Mouse (Mus musculus) neutrophil, adult 5-6 weeks (primary cell): Measurements from ENCODE around the gene Lcn2. TPM values are rescaled to one million over a fixed set of nuclear protein-coding genes. Genes with fewer than 3 reads are reported as not detected.
"Not testable (repeated sequence)": the region's sequence is repeated elsewhere in the genome, so short reads cannot be mapped to it uniquely, and the experiment has no call there.

Experiments used
- ATAC-seq: fragments of 151-379, 151-347 bp; 2 replicates; pipeline ENCODE4 v1.8.0; 2017; ENCODE audit warnings: mild to moderate bottlenecking, moderate TSS enrichment; ENCODE audit not compliant: insufficient number of reproducible peaks, poor library complexity, low FRiP score, severe bottlenecking; ENCODE audit errors: extremely low read depth
- total RNA-seq: library from RNA; stranded (forward); fragments of 200-1000 nt; gene quantifications from 2 replicates; pipeline ENCODE4 v1.2.3, GENCODE M21; 2017

Lcn2 gene
- total RNA-seq, 1 experiment from 2014 or later, result 246 TPM

DNA sequence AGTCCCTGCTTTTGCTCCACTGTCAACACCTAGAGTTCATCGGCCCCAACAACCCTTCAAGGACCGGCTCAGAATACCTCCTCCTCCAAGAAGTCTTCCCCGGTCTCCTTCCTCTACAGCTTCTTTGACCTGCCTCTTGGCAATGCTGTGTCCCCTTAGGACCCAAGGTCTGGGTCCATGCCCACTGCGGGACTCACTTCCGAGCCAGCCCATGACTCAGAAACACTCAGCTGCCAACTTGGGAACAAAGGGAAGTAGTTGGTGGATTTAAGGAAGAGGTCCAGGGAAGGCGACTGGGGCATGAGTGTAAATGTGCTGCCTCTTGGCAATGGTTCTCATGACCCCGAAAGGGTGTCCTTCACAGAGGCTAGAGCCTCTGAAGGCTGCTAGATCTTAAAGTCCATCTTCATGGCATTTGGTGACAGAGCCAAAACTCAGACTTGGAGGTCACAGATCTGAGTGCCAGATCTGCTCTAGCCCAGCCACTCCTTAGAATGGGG lies 8.0 kb downstream of the Lcn2 start:
- no peak for ATAC-seq

DNA sequence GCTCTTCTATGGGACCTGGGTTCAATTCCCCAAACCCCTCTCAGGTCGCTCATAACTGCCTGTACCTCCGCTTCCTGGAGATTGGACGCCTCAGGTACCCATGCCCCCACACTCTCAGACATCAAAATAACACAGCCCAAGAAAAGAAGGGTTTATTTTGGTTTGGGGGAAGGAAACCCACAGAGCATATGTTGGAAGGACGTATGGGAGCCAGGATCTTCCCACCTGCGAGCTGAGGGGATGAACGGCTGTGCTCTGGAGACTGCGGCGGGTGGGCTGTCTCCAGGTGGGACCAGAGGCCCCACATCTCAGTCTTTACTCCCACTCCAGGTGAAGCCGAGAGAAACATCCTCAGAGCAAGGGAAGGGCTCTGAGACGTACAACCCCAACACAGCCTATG lies 11.1 kb downstream of the Lcn2 start:
- ATAC-seq, result no peak

DNA sequence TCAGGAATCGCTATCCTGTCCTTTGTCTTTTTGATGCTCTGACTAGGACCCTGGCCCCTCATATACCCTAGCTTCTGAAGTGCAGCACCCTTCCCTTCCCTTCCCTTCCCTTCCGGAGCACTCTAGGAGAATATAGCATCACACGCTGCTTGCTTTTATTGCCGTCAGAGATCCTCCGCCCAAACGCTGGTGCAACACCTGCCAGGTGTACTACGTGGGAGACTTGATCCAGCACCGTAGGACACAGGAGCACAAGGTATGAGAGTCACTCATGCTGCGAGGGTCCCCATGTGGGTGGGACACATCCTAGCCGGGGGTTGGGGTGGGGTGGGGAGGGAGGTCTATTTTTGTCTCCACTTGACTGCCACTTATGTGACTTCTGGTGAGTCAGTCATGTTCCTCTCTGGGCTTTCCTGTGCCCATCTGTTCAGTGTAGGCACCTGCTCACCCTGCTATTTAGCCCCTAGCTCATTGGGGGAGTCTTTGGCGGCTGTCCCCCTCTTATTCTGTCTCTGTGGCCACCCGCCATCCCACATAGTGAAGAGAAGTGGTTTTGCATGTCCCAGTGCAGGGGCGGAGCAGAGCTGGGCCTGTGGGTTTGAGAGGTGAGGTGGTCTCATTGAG lies 12.6 kb downstream of the Lcn2 start:
- no peak for ATAC-seq

DNA sequence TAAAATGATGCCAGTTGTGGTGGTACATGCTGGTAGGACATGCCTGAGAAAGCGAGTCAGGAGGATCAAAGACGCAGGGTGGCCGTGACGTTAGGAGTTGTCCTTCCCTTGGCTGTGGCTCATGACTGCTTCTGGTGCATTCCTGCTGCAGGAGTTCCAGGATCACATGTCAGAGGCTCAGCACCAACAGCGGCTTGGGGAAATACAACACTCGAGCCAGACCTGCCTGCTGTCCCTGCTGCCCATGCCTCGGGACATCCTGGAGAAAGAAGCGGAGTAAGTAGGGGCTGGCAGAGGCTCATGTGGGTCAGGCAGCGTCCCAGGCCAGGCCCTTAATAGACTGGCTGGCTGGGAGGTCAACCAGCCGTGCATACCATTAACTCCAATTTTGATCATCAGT lies 13.9 kb downstream of the Lcn2 start:
- no peak for ATAC-seq

DNA sequence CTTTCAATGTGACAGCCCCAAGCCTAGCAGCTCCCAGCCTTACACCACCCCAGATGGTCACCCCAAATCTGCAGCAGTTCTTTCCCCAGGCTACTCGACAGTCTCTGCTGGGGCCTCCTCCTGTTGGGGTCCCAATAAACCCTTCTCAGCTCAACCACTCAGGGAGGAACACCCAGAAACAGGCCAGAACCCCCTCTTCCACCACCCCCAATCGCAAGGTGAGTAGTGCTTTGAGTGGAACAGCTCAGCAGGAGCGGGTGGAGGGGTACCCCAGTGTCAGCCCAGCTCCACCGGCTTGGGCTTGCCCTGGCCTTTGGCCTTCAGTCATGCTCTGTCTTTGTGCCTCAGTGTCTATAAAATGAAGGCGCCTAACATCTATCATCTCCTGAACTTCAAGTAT lies 20.7 kb downstream of the Lcn2 start:
- ATAC-seq, result no peak

DNA sequence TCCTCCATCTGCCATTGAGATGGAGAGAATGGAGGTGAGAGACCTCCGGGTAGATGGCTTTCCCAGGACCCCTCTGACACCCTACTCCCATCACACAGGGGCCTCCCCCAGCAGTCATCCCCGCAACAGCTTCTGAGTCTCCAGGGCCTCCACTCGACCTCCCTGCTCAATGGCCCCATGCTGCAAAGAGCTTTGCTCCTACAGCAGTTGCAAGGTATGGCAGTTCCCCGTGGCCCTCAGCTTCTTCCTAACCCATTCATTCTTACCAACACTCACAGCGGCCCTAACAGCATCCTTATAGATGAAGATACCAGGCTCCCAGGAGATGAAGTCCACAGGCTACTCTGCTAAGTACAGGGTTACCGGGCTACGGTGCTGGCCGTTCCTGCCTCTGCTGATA lies 23.9 kb downstream of the Lcn2 start:
- ATAC-seq, result no peak

DNA sequence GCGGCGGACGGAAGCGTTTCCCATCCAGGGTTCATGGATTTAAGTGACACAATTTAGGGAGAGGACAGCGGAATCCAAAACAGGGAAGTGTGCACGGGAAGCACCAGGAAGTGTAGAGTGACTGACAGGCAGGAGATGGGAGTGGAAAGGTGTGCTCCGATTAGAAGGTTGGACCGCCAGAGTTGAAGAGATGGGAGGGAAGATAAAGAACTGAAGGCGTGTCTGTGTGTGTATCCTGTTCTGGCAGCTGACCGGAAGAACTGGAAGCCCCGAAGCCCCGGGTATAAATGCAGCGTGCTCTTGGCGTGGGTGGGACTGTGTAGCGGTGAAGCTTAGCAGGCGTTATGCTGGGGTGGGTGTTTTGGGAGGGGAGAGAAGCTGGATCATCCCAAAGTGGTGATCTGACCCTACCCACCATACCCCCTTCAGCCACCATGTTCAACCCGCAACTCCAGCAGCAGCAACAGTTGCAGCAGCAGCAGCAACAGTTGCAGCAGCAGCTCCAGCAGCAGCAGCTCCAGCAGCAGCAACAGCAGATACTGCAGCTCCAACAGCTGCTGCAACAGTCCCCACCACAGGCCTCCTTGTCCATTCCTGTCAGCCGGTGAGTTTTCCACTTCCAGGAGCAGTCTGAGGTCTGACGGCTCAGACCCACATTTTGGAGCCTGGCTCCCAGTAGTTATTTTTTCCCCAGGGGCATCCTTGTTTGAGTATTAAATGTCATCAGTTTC lies 24.5 kb downstream of the Lcn2 start:
- ATAC-seq, result no peak

DNA sequence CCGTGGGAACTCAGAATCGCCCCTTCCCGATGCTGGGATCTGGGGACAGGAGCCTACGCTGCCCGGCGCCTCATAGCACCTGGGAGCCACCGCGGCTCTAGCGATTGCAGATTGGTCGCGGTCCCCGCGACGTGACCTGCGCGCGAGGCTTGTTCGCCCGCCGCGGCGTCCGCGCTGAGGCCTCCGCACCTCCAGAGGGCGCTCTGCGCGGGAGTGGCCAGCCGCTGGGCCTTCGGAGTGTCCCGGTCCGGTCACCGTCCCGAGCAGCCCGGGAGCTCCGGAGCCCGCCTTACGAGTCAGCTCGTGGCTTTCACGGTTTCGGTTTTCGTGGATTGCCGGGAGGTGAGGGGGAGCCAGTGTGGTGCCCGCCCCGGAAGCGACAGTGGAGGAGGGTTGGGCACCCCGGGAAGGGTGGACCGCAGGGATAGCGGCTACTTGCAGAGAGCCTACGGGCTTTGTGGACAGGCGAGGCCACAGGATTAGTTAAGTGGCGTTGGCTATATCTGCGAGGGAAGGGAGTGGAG lies 25.2 kb downstream of the Lcn2 start:
- peak; percentile 72 for ATAC-seq

DNA sequence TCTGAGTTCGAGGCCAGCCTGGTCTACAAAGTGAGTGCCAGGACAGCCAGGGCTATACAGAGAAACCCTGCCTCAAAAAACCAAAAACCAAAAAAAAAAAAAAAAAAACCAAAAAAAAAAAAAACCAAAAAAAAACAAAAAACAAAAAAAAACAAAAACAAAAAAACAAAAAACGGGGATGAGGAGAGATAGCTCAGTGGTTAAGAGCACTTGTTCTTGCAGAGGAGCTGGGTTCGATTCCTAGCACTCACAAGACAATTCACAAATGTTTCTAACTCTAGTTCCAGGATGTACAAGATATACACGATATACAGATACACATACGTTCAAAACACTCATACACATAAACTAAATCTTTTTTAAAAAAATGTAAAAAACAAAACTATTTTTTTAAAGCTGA lies 25.8 kb downstream of the Lcn2 start:
- not testable (repeated sequence) for ATAC-seq

DNA sequence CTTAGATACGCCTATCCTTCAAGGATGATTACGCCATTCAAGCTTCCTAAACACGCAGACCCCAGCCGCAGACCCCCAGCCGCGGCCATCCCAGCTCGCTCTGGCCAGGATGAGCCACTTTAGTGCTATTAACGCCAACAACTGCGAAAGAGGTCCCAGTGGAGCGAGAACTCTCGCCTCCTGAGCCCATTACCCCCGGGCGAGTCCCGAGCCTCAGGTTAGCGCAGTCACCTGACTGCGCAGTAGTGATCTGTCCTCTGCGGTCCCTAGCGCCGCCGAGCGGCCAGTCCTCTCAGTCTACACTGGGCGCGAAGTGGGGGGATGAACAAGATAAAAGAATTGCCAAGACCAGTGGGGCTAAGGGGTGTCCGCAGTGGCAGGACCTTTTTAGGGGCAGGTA lies 26.6 kb downstream of the Lcn2 start:
- ATAC-seq, result peak; percentile 58

DNA sequence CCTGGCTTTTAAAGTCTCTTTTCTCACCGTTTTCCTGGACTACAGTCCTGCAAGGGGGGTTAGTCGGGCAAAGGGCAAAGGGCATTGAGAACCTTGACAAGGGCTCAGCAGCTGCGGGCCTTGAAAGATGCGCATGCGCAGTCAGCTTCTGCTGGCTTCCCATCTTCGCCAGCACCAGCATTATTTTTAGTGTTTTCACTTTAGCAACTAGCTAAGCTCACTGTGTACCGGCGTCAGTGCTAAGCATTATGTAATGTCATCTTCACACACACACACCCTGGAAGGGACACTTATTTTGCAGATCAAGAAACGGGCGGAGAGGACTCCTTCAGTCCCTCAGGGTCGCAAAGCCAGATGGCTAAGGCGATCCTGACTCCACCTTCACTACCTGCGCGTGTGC lies 27.3 kb downstream of the Lcn2 start:
- ATAC-seq, result no peak

DNA sequence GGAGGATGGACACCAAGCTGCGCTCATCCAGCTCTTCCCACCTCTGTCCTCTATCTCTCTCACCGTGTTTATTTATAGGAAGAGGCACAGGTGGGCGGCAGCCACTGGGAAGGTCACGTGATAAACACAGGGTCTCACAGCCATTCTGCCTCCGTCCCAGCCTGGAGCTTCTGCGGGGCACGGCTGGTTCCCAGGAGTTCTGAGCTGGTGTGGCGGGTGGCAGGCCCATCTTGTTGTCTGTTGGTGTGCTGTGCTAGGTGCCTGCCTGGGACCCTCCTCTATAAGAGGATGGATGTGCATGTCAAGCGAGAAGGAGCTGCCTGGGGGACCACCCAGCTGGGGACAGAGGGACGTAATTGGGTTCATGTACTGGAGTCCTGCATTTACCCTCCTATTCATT lies 29.7 kb downstream of the Lcn2 start:
- no peak for ATAC-seq

DNA sequence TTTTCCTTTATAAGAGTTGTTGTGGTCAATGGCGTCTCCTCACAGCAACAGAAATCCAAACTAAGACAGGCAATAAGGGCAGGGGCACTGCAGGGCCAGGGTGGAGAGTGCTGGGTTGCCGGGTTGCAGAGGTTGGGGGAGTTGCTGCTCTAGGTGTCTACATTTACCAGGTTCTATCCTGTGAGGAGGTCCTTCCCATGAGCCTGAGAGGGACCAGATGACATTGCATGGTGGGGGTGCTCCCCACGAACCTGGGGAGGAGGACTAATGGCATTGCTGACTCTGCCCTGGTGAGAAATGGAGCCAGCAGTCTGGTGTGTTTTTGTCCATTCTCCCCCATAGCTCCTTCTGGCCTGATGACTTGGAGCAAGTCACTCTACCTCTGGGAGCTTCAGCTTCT lies 30.3 kb downstream of the Lcn2 start:
- no peak for ATAC-seq

DNA sequence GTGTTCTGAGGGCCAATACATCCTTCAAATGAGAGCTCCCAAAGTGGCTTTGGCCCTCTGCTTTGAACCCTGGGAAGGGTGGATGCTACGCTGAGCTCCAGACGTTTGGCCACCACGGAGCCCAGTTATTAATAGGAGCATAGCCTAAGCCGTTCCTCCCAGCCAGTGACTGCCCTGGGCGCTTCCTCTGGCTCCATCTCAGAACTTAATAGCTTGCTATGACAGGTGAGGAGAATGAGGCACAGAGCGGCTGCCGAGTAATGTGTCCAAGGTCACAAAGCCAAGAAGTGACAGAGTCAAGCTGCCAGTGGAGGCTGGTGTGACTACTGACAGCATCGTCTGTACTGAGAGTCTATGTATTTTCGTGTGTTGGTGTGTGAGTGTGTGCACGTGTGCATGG lies 31.8 kb downstream of the Lcn2 start:
- no peak for ATAC-seq

DNA sequence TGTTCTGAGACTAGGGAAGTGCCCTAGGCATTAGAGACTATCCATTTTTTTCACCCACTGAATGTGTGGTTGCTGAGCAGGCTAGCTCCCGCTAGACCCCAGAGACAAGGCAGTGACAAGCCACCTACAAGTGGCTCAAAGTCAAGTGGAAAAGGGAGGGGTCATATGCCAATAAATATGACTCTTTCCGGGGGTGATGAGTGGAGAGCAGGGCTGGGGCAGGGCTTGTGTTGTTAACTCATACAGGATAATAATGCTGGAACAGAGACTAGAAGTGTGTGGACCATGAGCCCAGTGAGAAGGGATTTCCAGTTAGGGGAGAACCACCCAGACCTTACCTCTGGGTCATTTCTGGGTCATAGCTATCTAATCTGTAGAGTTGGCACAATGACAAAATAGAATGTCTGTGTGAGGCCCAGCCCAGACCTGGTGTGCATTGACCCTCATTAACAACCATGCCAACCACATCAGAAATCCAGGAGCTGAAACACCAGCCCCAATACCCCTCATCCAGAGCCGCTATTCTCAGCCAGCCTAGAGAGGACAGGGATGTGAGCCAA lies 33.6 kb downstream of the Lcn2 start:
- no peak for ATAC-seq

DNA sequence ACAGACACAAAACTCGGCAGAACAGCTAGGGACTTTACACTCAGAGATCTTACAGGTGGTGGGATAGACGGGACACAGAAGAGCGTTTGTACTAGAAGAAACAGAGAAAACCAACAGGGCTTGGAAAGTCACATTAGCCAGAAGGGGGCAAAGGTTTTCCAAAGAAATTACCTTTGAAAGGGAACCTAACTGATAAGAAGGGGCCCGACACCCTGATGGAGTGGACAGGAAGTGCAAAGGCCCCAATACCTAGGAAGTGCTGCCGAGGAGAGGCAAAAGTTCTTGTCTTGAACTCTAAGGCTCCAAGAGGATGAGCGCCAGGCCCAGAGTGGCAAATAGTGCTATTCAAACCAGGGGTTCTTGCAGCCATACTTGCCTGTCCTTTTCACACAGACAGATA lies 34.2 kb downstream of the Lcn2 start:
- ATAC-seq, result no peak

DNA sequence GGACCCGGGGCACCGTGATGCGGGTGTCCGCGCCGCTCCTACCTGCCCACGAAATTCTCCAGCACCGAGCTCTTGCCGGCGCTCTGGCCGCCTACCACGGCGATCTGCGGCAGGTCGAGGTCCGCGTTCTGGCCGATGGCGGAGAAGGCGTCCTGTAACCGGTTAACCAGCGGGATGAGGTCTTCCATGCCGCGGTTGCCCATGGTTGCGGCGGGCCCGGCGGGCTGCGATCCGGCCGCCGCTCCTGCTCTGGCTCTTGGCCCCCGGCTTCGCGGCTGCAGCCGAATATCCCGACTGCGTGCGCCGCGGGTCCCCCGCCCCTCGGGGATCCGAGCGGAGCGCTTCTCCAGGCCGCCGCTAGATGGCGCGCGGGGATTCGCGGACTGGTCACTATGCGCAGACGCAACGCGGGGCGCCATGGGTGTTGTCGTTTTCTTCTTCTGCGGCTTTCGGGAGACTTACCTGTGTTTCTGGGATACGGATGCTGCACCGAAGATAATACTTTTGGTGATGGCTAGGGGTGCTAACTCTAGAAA lies 35.0 kb downstream of the Lcn2 start, which contains the start of gene Dnm1:
TSS of gene Dnm1 (minus strand) at position 332 of the 536 bp plus-strand sequence.
- ATAC-seq, result peak; percentile 74

DNA sequence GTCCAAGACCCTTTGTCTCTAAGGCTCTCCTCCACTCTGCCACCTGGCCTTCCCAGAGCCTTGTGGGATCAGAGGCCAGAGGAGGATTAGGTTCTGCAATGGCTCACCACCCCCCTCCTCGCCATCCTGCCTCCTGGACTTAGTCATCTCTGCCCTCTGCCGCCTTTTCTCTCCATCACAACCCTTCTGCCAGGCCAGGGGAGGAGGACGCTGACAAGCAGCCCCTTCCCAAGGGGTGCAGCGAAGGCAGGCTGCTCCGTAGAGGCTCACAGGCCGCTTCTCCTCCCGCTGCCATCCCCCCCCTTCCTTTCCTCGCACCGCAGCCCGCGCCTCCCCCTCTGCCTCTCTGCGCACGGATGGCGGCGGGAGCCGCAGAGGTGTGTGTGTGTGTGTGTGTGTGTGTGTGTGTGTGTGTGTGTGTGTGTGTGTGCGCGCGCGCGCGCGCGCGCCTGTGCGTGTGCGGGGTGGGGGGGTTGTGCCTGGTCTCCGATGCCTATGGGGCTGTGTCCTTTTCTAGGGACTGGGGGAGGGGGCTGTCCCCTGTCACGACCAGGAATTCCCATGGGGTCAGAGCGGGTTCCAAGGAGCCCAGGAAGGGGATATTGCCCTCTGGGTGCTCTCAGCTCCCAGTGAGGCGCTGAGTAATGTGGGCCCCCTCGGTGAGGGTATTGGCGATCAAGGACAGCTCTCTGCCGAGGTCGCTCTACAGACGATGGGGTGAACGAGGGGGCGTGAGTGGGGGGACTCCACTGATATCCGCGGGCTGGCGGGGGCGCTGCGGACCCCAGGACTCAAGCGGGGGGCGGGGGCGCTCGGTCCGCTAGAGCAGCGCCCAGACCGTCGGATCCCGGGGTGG lies 35.7 kb downstream of the Lcn2 start, which contains the start of gene Ciz1:
TSS of gene Ciz1 (plus strand) at position 177 of the 856 bp plus-strand sequence.
- ATAC-seq, result no peak

DNA sequence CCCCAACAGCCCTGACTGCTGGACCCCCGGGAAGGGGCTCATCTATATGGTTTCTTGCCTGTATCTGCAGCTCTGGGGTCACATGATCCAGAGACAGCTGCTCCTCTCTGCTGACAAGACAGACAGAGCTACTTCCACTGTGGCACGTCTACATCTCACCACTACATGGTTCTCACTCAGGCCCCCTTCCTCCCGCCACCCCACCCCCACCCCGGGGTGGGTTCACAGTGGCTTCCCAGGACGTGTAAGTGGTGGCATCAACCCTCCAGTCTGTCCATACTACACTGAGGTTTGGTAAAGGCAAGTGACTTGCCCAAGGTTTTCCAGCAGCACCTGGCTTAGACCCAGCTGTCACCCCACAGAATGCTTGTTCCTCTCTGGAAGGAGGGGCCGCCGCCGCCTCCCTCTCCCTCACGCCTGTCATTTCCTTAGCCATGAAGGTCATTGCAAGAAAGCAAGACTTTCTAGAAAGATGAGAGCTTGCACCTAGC lies 36.5 kb downstream of the Lcn2 start:
- no peak for ATAC-seq
